Mouse (Mus musculus) small intestine, adult 2 months (tissue): ENCODE results near the gene Wrap53.

ENCODE experiments used
- CTCF ChIP-seq: fragments of 200-500 bp; IDR thresholded peaks from 2 replicates; pipeline ENCODE4 v1.5.1; 2012; ENCODE audit warnings: low read depth, mild to moderate bottlenecking, control low read depth, inconsistent platforms, low read length, moderate library complexity, mixed read lengths; ENCODE audit not compliant: insufficient replicate concordance, insufficient read length; ENCODE audit errors: extremely low read depth
- POLR2A ChIP-seq: fragments of 200-500 bp; IDR thresholded peaks from 2 replicates; pipeline ENCODE4 v1.6.1; 2012; ENCODE audit warnings: low read depth, mild to moderate bottlenecking, control low read depth, inconsistent platforms, low read length, moderate library complexity

DNA sequence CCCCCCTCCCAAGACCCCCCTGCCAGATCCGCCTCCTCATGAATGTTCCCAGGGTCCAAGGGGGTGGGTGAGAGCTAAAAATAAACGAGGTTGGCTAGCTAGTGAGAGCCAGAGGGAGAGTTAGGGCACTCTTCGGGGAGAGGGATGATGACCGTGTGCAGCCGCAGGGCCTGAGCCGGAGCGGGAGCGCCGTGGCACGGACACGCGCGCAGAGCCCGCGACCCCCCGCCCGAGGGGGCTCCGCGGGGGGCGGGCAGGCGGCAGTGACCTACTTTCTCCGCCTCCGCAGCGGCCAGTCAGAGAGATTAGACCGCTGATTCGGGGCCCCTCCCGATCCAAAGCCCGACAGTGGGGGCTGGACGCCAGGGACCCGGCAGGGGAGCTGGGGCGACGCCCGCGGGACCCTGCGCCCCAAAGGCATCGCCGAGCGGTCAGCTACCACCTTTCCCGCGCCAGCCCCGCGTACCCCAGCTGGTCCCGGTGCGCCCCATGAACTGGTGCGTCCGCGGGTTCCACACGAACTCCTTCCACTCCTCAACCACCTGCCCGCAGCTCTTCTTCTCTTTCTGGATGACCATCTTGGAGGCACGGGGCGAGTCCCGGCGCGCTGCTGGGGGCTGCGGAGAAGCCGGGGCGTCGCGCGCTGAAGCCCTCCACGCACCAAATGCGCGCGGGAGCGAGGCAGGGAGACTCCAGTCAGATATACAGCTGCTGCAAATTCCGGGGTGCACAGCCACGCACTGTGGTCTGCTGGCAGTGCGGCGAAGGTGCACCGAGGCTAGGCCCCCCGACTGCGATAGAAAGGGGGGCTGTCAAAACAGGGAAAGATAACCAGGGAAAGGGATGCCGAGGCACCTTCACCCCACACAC, 25.0 kb upstream of the Wrap53 start:
- TF ChIP-seq CTCF: no peak
- no peak for TF ChIP-seq POLR2A
